Mouse (Mus musculus) bone marrow, adult 2 months (tissue): Measurements from ENCODE around the gene Pde4dip. TPM values are rescaled to one million over a fixed set of nuclear protein-coding genes. Genes with fewer than 3 reads are reported as not detected.

Experiments used
- H3K27ac ChIP-seq: fragments of 200-500 bp; 2 replicates; pipeline ENCODE4 v1.5.1; 2012; ENCODE audit warnings: low read depth, mild to moderate bottlenecking, control low read depth, inconsistent platforms, low read length; ENCODE audit not compliant: control insufficient read depth, poor library complexity, insufficient read depth
- H3K4me1 ChIP-seq: fragments of 200-500 bp; 2 replicates; pipeline ENCODE4 v1.6.1; 2011; ENCODE audit warnings: low read length; ENCODE audit not compliant: control insufficient read depth, insufficient read depth
- H3K4me3 ChIP-seq: fragments of 200-500 bp; replicated peaks from 2 replicates; pipeline ENCODE3; 2011; ENCODE audit warnings: mild to moderate bottlenecking, low read depth, low read length, control low read depth; ENCODE audit not compliant: control insufficient read depth
- CTCF ChIP-seq: fragments of 200-500 bp; IDR thresholded peaks from 2 replicates; pipeline ENCODE4 v1.5.1; 2011; ENCODE audit warnings: low read length, control low read depth; ENCODE audit not compliant: control insufficient read depth, insufficient read depth
- POLR2A ChIP-seq: fragments of 200-500 bp; IDR thresholded peaks from 2 replicates; pipeline ENCODE4 v1.6.1; 2011; ENCODE audit warnings: low read depth, mild to moderate bottlenecking, control low read depth, low read length, borderline replicate concordance; ENCODE audit not compliant: control insufficient read depth
- WGBS: fragments of 180-500 bp; shearing (Covaris S2); methylation state at CpG from one replicate; pipeline ENCODE4 v1.1.7; 2018; 5-methylcytosine and 5-hydroxymethylcytosine counted together
- polyA plus RNA-seq: library from polyadenylated mRNA; stranded (reverse); fragments of >200 nt; gene quantifications from 2 replicates; pipeline ENCODE4 v1.2.4, GENCODE M21; 2011; ENCODE audit warnings: low replicate concordance; ENCODE audit not compliant: missing spikeins, insufficient read depth, insufficient read length

Pde4dip gene
- polyA plus RNA-seq, 1 experiment: 7.5 TPM

DNA sequence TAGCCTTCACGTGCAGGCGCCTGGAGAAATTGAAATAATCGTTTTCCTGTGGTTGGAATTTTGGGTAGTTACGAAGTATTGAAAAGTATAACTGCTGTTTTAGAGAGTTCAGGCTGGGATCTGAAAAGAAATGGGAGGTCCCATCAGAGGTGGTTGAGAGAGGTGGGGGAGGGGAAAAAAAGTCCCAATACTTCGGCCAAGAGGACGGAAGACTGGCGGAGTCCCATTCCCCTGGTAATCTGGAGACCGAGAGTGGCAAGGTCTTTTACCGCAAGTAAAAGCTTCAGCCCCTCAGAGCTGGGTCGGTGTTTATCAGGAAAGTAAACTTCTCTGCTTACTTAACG lies 206.4 kb downstream of the Pde4dip start:
- 5% methylated on average over 11 of the region's 11 CpGs for WGBS
- no peak overlapping the region for H3K4me3 ChIP-seq
- TF ChIP-seq CTCF (no peak), POLR2A (no peak)
- no peak overlapping the region for H3K27ac ChIP-seq
- H3K4me1 ChIP-seq: no peaks in the 10 kb centered on the region

DNA sequence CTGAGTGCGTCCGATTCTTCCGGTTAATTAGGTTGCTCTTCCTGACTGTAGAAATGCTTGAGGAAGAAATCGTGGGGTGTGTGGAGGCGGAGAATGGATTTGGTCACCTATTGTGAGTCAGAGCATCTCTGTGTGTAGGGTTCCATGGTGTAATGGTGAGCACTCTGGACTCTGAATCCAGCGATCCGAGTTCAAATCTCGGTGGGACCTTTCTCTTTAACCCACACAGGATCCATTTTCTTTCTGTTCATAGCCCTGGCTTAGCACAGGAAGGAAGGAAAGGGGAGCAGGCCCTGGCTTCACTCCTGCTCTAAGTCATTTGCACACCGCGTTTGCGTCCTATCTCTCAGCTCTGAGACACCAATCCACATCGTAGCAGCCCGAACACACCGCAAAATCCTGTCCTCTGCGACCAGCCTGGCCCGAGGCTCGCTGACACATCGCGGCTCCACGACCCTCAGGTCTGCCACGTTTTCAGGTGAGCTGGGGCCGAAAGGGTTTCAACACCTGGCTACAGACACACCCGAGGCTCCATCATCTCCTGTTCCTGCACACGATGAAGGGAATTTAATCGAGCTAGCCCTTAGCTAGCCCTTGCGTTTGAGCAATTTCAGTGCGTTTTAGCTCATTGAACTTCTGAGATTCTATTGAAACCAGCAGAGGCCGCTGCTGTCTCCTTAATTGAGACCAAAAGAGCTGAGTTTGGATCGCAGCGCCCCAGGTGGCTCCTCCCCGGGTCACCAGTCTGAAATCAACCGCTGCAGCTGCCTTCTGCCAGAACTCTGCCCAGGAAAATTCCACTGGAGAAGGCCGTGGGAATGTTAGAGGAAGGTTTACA lies 207.0 kb downstream of the Pde4dip start:
- Histone ChIP-seq H3K27ac (peak overlapping the region; percentile 64), H3K4me3 (peak overlapping the region; percentile 64), H3K4me1 (no peaks in the 10 kb centered on the region)
- TF ChIP-seq CTCF (peak; percentile 53; the same call in 1 of the 2 replicates), POLR2A (no peak)
- WGBS: under 1% methylated on average over 33 of the region's 33 CpGs

DNA sequence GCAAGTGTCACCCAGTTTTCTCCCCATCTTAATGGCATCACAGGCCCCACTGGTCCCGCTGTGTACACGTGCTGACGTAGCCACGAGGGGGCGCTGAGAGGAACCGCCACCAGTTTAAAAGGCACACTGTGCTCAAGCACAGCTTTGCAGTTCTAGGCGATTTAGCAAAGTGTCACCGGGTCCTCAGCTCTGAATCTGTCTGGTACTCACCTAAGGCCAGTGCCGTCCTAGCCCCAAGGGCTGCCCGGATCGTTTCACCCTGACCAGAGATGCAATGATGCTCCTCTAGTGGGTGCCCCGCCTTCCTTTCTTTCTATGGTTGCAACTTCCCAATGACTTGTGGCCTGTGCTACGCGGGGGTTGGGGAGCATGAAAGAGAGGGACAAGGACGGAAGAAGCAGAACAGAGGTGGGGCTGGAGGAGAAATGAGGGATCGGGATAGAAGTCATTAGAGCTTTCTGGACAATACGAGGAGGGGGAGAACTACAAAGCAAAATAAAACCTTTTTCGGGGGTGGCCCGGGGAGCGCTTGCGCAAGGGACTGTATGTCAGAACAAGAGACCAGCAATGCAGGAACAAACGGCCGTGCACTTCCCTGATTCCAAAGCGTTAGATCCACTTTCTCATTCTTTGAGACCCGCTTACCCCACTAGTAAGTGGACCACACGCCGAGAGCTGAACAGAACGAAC lies 207.7 kb downstream of the Pde4dip start:
- TF ChIP-seq CTCF: peak; percentile 91
- peak; percentile 12; the same call in 1 of the 2 replicates for TF ChIP-seq POLR2A
- Histone ChIP-seq H3K4me1 (no peaks in the 10 kb centered on the region), H3K4me3 (peak overlapping the region; percentile 64), H3K27ac (peak overlapping the region; percentile 64)
- under 1% methylated on average over 28 of the region's 28 CpGs for WGBS

DNA sequence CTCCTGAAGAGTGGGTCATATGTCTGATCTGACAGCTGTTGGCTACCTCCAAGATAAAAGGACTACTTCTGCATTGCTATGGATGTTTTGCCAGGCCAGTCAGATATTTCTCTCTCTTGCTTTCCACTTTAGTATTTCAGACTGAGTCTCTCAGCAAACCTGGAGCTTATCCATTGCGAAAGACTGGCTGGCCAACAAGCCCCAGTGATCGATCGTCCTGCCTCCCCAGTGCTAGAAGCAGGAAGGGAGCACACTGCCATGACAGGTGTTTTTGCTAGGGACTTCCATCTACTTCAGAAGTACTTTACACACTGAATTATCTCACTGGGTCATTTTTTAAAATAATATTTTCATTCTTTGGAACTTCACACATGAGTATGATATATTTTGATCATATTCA lies 210.1 kb downstream of the Pde4dip start:
- Histone ChIP-seq H3K4me3 (no peak overlapping the region), H3K4me1 (no peaks in the 10 kb centered on the region), H3K27ac (no peak overlapping the region)
- 77% methylated on average over 3 of the region's 3 CpGs for WGBS
- TF ChIP-seq CTCF: no peak
- no peak for TF ChIP-seq POLR2A

DNA sequence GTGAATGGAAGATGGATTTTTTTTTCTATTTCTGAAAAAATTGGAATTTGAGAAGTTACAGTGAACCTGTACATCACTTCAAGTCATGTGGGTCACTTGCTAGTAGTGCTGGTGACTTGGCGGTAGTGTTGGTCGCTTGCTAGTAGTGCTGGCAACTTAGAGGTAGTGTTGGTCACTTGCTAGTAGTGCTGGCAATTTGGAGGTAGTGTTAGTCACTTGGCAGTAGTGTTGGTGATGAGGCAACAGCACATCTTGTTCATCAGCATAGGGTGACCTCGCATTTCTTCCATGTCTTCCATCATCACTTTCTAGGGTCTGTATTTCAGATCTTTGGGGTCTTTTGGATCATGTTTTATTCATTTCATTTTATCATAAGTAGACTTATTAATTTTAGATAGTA lies 212.4 kb downstream of the Pde4dip start:
- TF ChIP-seq CTCF: no peak
- TF ChIP-seq POLR2A: no peak
- Histone ChIP-seq H3K27ac (no peak overlapping the region), H3K4me3 (no peak overlapping the region), H3K4me1 (no peaks in the 10 kb centered on the region)
- 83% methylated on average over 3 of the region's 3 CpGs for WGBS

DNA sequence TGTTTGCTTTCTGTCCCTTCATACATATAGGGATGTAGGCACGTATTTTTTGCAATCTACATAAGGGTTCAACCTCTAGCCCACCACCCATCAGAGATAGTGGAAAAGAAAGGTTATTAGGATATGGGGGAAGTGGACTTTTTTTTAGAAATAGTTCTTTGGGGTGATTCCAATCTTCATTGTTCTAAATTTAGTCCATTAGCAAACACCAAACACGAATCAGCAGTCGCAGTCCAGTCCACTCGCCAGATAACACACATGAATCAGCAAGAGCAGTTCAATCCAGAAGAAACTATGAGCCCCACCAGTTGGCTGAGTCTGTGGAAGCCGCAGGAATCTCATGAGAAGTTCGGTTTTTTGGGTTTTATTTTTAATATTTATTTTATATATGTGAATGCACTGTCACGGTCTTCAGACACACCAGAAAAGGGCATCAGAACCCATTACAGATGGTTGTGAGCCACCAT lies 213.8 kb downstream of the Pde4dip start, which contains the start of gene Gm17651:
Gm17651 (minus strand) TSS at position 51 of the 467 bp plus-strand sequence.
- Histone ChIP-seq H3K4me3 (no peak within 1 kb of the TSS), H3K4me1 (no peaks in the 10 kb centered on the region), H3K27ac (no peak within 1 kb of the TSS)
- TF ChIP-seq CTCF (no peak), POLR2A (no peak)
- WGBS: 75% methylated on average over 7 of the region's 7 CpGs

DNA sequence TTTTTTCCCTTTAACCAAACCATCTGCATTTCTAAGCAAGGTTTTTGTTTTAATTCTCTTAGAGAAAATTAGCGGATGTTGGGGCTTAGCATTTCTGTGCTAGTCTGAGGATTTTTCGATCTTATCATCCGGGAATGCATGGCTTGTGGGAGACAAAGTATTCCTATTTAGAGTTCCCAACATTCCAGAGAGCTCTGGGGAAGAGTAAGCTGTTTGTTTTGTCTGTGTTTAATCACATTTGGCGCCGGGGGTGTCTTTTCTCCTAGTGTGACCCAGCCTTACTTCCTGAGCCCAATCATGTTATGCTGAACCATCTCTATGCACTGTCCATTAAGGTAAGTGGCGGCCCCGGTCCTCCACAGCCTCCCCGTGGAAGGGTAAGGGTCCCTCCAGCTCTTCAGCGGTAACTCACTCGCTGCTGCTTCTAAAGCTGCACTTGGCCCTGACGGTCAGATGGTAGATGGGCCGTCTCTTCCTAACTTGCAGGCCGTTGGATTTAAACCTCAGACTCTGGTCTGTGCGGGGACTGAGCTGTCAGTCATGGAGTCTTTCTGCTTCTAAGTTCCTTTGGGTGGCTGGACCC lies 221.3 kb downstream of the Pde4dip start:
- H3K27ac ChIP-seq: no peak overlapping the region
- WGBS: 90% methylated on average over 14 of the region's 14 CpGs
- H3K4me3 ChIP-seq: no peak overlapping the region
- TF ChIP-seq CTCF: no peak
- TF ChIP-seq POLR2A: no peak
- H3K4me1 ChIP-seq: peaks cover 1% of the 10 kb centered on the region; the same call in 1 of the 2 replicates

DNA sequence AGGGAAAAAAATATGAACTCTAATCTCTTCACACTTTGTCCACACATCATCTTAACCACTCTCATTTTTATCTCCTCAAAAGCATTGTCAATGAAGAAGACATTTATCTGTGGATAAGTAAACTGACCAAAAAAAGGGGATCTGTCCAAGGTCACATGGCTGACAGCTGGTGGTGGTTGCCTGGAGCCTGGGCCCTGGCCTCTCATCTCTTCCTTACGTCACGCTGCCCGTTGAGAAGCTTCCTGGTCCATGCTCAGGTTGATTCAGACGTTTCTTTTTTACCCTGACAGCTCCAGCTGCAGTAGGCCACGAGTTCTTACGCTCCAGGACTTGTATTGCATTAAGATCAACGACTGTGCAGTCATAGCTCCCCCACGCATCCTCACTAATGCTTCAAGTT lies 222.4 kb downstream of the Pde4dip start:
- 56% methylated on average over 8 of the region's 8 CpGs for WGBS
- H3K27ac ChIP-seq: no peak overlapping the region
- TF ChIP-seq CTCF (no peak), POLR2A (no peak)
- no peak overlapping the region for H3K4me3 ChIP-seq
- peaks cover 1% of the 10 kb centered on the region; the same call in 1 of the 2 replicates for H3K4me1 ChIP-seq
